Mouse (Mus musculus) urinary bladder, postnatal 10 days (tissue): ENCODE measurements at regions not wholly inside any gene's neighbourhood (a gene's known extent, or its start where the extent isn't known, plus 50 kb on each side); places are given as distances from the start of the nearest gene placed in this dataset.
A peak's percentile ranks its signal among the peaks of the same experiment; 100 is the strongest.
"Not testable (repeated sequence)": the region's sequence is repeated elsewhere in the genome, so short reads cannot be mapped to it uniquely, and the experiment has no call there.

Source experiments
- DNase-seq: peaks from one replicate; pipeline ENCODE4 v3.0.0; 2022; ENCODE audit warnings: low spot score

GRCm38 (mm10) chr12:19125541-19125940, 611.2 kb downstream of the 5730507C01Rik start:
- no peak for DNase-seq

- DNase-seq = no peak
These were observed 661.3 kb downstream of the 5730507C01Rik start for GRCm38 (mm10) chr12:19175631-19176030.

GRCm38 (mm10) chr12:19192396-19192795, 678.1 kb downstream of the 5730507C01Rik start:
- DNase-seq = no peak

- DNase-seq = not testable (repeated sequence)
These were observed 678.7 kb downstream of the 5730507C01Rik start for GRCm38 (mm10) chr12:19193041-19193440.

GRCm38 (mm10) chr12:19223996-19224395, 709.7 kb downstream of the 5730507C01Rik start:
- DNase-seq = not testable (repeated sequence)

- not testable (repeated sequence) for DNase-seq
These were observed 707.6 kb upstream of the Gm21863 start for GRCm38 (mm10) chr12:19246731-19247130.

- DNase-seq = peak; percentile 10
These were observed 665.9 kb upstream of the Gm21863 start for GRCm38 (mm10) chr12:19288271-19288890.

- not testable (repeated sequence) for DNase-seq
These were observed 665.3 kb upstream of the Gm21863 start for GRCm38 (mm10) chr12:19289038-19289437.

GRCm38 (mm10) chr12:19292068-19292770, 662.1 kb upstream of the Gm21863 start:
- DNase-seq = not testable (repeated sequence)
